Mouse (Mus musculus) neural tube, embryonic 11.5 days (tissue): Measurements from ENCODE around the gene Akr7a5. TPM values are rescaled to one million over a fixed set of nuclear protein-coding genes. Genes with fewer than 3 reads are reported as not detected.
A peak's percentile ranks its signal among the peaks of the same experiment; 100 is the strongest.

ENCODE experiments used
- ATAC-seq: fragments of 200-750 bp; cut with Nextera tagmentation; 2 replicates; pipeline ENCODE4 v1.8.0; 2017; ENCODE audit warnings: moderate number of reproducible peaks, mild to moderate bottlenecking, moderate TSS enrichment, moderate library complexity; ENCODE audit not compliant: insufficient read depth, low FRiP score, low TSS enrichment
- DNase-seq: peaks from one replicate; pipeline ENCODE4 v3.0.0-alpha.2; 2015; ENCODE audit warnings: low spot score
- H3K27ac ChIP-seq: fragments of 300-500 bp; sonication (generic); 2 replicates; pipeline ENCODE4 v1.5.1; 2014; ENCODE audit warnings: low read depth, mild to moderate bottlenecking, low read length
- H3K27me3 ChIP-seq: fragments of 300-500 bp; sonication (generic); 2 replicates; pipeline ENCODE4 v1.6.1; 2014; ENCODE audit warnings: mild to moderate bottlenecking, low read length, mixed read lengths; ENCODE audit not compliant: control insufficient read depth, insufficient read depth
- H3K36me3 ChIP-seq: fragments of 300-500 bp; sonication (generic); 2 replicates; pipeline ENCODE4 v1.6.1; 2014; ENCODE audit warnings: mild to moderate bottlenecking, low read length, moderate library complexity, mixed read lengths; ENCODE audit not compliant: control insufficient read depth, insufficient read depth
- H3K4me1 ChIP-seq: fragments of 300-500 bp; sonication (generic); 2 replicates; pipeline ENCODE4 v1.6.1; 2014; ENCODE audit warnings: low read length, mixed read lengths; ENCODE audit not compliant: control insufficient read depth, insufficient read depth
- H3K4me2 ChIP-seq: fragments of 300-500 bp; sonication (generic); 2 replicates; pipeline ENCODE4 v1.6.1; 2014; ENCODE audit warnings: low read depth, mild to moderate bottlenecking, moderate library complexity
- H3K4me3 ChIP-seq: fragments of 300-500 bp; sonication (generic); 2 replicates; pipeline ENCODE4 v1.5.1; 2014; ENCODE audit warnings: low read depth, low read length
- H3K9ac ChIP-seq: fragments of 300-500 bp; sonication (generic); 2 replicates; pipeline ENCODE4 v1.6.1; 2014; ENCODE audit warnings: mild to moderate bottlenecking, low read length
- H3K9me3 ChIP-seq: fragments of 300-500 bp; sonication (generic); 2 replicates; pipeline ENCODE4 v1.6.1; 2016; ENCODE audit warnings: low read length; ENCODE audit not compliant: control insufficient read depth
- WGBS: fragments of 180-500 bp; shearing (Covaris S2); extraction: QIAGEN DNeasy Blood & Tissue Kit; methylation state at CpG from one replicate; pipeline ENCODE4 v1.1.7; 2014; 5-methylcytosine and 5-hydroxymethylcytosine counted together
- polyA plus RNA-seq: library from polyadenylated mRNA; unstranded; fragments of >200 nt; fragmentation: Nextera tagmentation; extraction: Ambion mirVana; gene quantifications from 2 replicates; pipeline ENCODE4 v1.2.1, GENCODE M21; 2014

Gene Akr7a5
- polyA plus RNA-seq, 1 experiment from 2014 or later: 73.8 TPM

DNA sequence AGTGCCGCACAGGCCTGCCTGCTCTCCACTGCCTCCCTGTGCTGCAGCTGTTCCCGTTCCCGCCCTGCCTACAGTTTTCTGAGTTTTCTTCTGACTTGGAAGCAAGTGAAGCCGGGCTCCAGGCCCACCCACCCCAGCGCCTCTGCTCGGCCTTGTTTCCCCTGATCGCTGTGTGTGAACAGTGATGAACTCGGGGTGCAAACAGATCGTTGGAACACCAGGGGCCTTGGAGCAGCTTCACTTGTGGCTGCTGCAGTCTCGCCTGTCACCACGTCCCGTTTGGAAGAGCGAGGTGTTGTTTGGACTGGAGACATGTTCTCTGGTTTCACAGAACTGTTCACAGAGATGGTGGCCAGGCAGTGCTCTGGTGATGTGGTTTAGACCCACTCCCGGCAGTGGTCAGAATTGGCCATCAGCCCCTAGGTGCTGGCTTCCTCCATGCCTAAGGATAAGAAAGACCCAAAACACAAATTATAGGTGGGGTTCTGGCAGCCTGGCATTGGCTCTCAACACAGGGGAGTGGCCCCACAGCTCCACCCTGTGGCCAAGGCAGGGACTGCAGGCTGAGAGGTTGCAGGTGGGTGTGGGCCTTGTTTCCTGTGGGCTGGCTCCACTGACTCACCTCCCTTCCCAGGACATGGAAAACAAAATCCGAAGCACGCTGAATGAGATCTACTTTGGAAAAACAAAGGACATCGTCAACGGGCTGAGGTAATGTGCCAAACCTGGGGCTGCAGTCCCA lies 23.3 kb upstream of the Akr7a5 start:
- Histone ChIP-seq H3K9ac (no peak overlapping the region), H3K36me3 (peaks cover 4% of the 10 kb centered on the region; the same call in 1 of the 2 replicates), H3K27me3 (no peaks in the 10 kb centered on the region), H3K4me2 (no peak overlapping the region), H3K27ac (no peak overlapping the region), H3K4me1 (peaks cover 11% of the 10 kb centered on the region), H3K9me3 (no peaks in the 10 kb centered on the region), H3K4me3 (no peak overlapping the region)
- ATAC-seq (no peak), DNase-seq (peak; percentile 80)
- WGBS: 83% methylated on average over 18 of the region's 18 CpGs

DNA sequence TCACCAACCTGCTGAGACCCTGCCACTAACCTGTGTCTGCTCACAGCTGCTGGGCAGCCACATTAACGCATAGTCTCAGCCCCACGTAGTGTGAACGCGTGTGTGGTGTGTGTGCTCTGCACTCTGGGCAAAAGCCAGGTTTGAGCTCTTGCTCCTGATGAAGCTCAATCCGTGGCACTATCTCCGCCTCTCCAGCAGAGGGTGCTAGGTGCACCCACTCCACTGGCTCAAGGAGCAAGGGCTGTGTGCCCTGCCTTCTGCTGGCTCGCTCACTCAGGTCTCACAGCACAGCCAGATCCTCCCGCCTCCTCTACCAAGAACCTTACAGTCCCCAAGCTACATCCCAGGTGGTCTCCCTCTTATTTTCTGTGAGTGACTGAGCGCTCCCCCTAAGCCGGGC lies 21.5 kb upstream of the Akr7a5 start:
- Histone ChIP-seq H3K27me3 (no peaks in the 10 kb centered on the region), H3K27ac (no peak overlapping the region), H3K4me3 (no peak overlapping the region), H3K9me3 (no peaks in the 10 kb centered on the region), H3K36me3 (peaks cover 4% of the 10 kb centered on the region; the same call in 1 of the 2 replicates), H3K4me2 (no peak overlapping the region), H3K9ac (no peak overlapping the region), H3K4me1 (no peaks in the 10 kb centered on the region)
- DNase-seq (peak; percentile 35), ATAC-seq (no peak)
- WGBS: 68% methylated on average over 10 of the region's 10 CpGs

DNA sequence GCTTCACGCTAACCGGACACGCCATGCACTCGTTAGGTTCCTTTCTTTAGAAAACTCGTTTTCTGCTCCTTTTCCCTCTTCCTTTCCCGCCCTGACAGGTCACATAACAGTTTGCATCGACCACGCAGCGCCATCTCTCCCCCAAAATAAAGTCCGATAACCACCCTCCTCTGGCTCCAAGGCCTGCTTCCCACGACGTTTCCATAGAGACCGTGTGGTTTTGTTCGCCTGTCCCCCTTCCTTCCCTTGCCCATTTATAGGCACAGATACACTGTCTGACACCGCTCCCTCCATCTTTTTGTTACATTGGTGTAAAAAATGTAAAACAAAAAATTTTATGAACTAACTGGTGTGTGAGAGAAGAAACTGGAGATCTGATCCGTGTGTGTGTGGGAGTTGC lies 19.4 kb upstream of the Akr7a5 start:
- H3K36me3 ChIP-seq: peaks cover 4% of the 10 kb centered on the region; the same call in 1 of the 2 replicates
- H3K27ac ChIP-seq: no peak overlapping the region
- no peak overlapping the region for H3K4me2 ChIP-seq
- H3K4me3 ChIP-seq: no peak overlapping the region
- no peak for DNase-seq
- ATAC-seq: no peak
- no peaks in the 10 kb centered on the region for H3K4me1 ChIP-seq
- no peaks in the 10 kb centered on the region for H3K9me3 ChIP-seq
- 92% methylated on average over 16 of the region's 16 CpGs for WGBS
- H3K9ac ChIP-seq: no peak overlapping the region
- H3K27me3 ChIP-seq: no peaks in the 10 kb centered on the region

DNA sequence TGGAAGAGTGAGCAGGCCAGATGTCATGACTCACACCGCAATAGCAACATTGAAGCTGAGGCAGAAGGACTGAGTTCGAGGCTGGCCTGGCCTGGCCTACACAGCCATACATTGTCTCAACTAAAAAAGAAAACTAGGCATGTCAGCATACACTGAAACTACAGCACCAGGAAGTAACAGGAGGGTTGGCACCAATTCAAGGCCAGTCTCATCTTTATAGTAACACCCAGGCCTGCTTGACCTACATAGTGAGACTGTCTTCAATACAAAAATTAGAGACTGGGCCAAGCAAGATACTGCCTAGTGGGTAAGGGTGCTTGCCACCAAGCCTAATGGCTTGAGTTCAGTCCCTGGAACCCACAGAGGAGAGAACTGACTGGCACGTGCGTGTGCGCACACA lies 18.5 kb upstream of the Akr7a5 start:
- Histone ChIP-seq H3K4me1 (no peaks in the 10 kb centered on the region), H3K36me3 (peaks cover 4% of the 10 kb centered on the region; the same call in 1 of the 2 replicates), H3K9ac (no peak overlapping the region), H3K27me3 (no peaks in the 10 kb centered on the region), H3K9me3 (no peaks in the 10 kb centered on the region), H3K4me3 (no peak overlapping the region), H3K4me2 (no peak overlapping the region), H3K27ac (no peak overlapping the region)
- DNase-seq (no peak), ATAC-seq (no peak)
- WGBS: over 99% methylated on average over 5 of the region's 5 CpGs

DNA sequence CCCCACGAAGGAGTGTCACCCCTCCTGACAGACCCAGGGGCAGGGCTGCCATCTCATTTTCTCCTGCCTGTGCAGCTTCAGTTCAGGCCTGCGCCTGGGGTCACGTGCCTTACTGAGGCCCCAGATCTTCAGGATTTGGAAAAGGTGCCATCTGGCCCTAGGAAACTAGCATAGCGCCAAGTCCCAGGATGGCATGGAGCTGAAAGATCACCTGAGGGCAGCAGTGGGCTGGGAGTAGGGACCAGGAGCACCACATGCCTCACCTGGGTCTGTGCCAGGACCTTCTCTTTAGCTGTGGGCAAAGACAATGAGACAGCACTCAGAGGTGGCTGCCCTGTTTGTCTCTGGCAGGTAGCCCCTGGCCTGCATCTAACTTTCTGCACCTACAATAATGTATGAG lies 13.0 kb upstream of the Akr7a5 start:
- ATAC-seq: no peak

DNA sequence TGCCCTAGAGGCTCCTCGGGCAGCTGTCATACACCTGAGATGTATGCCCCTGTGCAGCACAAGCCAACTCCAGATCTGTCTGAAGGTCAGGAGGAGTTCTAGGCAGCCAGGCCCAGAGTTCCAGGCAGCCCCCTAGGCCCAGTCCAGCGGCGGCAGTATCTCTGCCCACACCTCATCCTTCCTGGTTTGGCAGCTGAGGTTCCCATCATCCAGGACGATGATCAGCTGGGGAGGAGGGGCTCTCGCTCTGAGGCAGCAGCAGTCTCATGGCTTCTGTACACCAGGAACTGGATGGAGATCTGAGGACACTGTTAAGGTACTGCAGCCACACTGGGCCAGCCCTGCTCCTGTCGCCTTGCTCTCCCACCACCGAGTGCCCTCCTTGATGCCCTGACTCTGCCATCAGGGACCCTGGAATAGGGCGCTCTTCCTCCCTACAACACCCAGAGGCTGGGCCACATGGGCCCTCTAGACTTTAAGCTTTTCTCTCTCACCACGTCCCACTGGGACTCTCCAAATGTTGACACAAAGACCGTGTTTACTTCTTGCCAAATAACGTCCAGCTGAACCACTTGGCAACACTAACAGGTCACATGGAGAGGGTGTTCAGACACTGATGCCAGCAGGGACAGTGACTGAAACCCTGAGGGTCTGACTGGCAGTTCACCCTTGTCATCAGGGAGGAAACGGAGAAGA lies 11.7 kb upstream of the Akr7a5 start:
- Histone ChIP-seq H3K9me3 (no peaks in the 10 kb centered on the region), H3K36me3 (no peaks in the 10 kb centered on the region), H3K27ac (no peak overlapping the region), H3K4me3 (no peak overlapping the region), H3K27me3 (no peaks in the 10 kb centered on the region), H3K4me2 (no peak overlapping the region), H3K4me1 (no peaks in the 10 kb centered on the region), H3K9ac (no peak overlapping the region)
- DNase-seq (no peak), ATAC-seq (no peak)
- WGBS: 89% methylated on average over 12 of the region's 12 CpGs

More for the DNA sequence above, 13.0 kb upstream of the Akr7a5 start:
- DNase-seq: no peak
- Histone ChIP-seq H3K9me3 (no peaks in the 10 kb centered on the region), H3K27ac (no peak overlapping the region), H3K9ac (no peak overlapping the region), H3K4me3 (no peak overlapping the region), H3K36me3 (no peaks in the 10 kb centered on the region), H3K4me2 (no peak overlapping the region), H3K27me3 (no peaks in the 10 kb centered on the region), H3K4me1 (no peaks in the 10 kb centered on the region)
- WGBS: 89% methylated on average over 4 of the region's 4 CpGs

DNA sequence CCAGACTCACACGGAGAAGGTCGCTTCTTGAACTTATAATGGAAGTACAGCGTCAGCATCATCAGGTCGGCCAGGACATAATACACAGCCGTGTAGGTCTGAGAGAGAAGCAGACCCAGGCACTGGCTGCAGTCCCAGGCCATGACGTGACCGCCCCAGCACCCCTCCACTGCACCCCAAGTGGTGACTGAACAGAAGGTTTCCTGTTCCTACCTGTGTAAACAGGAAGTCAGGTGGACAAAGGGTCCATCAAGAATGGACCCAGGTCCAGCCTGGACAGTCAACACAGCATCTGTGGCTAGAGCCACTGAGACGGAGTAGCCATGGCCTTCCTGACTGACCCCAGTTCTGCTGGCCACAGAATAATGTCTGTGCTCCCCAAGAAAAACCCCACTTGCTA lies 8.8 kb upstream of the Akr7a5 start:
- Histone ChIP-seq H3K9ac (no peak overlapping the region), H3K36me3 (no peaks in the 10 kb centered on the region), H3K4me3 (no peak overlapping the region), H3K27me3 (no peaks in the 10 kb centered on the region), H3K4me2 (no peak overlapping the region), H3K27ac (no peak overlapping the region), H3K9me3 (no peaks in the 10 kb centered on the region), H3K4me1 (no peaks in the 10 kb centered on the region)
- 92% methylated on average over 8 of the region's 8 CpGs for WGBS
- DNase-seq: no peak
- no peak for ATAC-seq

DNA sequence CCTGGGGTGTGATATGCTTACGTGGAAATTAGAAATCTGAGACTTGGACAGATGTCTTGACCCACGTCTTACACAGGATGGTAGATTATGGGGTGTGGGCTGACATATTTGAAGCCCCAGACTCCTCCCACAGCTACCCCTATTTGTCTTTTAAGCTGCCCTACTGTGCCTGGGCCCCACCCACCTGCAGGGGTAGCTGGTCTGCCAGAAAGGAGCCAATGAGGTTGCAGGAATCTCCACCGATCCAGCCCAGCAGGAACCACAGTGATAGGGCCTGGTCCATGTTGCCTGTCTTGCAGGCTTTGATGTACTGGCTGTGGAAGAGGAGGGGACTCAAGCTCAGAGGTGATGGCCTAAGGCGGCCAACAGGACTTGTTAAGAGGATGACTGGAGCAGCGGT lies 8.3 kb upstream of the Akr7a5 start:
- DNase-seq (no peak), ATAC-seq (no peak)
- WGBS: 61% methylated on average over 5 of the region's 5 CpGs
- H3K4me3 ChIP-seq: no peak overlapping the region
- H3K9ac ChIP-seq: no peak overlapping the region
- no peaks in the 10 kb centered on the region for H3K27me3 ChIP-seq
- H3K9me3 ChIP-seq: no peaks in the 10 kb centered on the region
- no peaks in the 10 kb centered on the region for H3K4me1 ChIP-seq
- H3K4me2 ChIP-seq: no peak overlapping the region
- no peak overlapping the region for H3K27ac ChIP-seq
- no peaks in the 10 kb centered on the region for H3K36me3 ChIP-seq

DNA sequence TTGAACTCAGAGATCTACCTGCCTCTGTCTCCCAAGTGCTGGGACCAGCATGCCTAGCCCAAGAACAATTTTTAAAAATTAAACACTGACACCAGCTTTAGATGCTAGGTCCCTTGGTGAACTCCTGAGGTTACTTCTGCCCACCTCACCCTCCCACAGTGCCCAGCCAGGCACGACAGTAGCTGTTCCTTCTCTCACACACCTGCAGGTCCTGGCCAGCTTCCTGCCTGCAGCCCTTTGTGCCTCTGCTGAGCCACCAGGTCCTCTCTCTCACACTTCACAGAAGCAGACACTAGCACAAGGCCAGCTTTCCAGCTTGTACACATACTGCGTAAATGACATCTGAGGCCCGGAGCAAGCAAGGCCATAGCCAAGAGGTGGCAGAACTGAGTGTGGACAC lies 5.0 kb upstream of the Akr7a5 start:
- no peaks in the 10 kb centered on the region for H3K4me1 ChIP-seq
- H3K27ac ChIP-seq: no peak overlapping the region
- no peak for DNase-seq
- no peaks in the 10 kb centered on the region for H3K27me3 ChIP-seq
- H3K9ac ChIP-seq: no peak overlapping the region
- WGBS: 94% methylated on average over 3 of the region's 3 CpGs
- H3K9me3 ChIP-seq: no peaks in the 10 kb centered on the region
- no peak overlapping the region for H3K4me2 ChIP-seq
- no peak for ATAC-seq
- no peaks in the 10 kb centered on the region for H3K36me3 ChIP-seq
- no peak overlapping the region for H3K4me3 ChIP-seq
